Mouse (Mus musculus): ENCODE measurements at regions not wholly inside any gene's neighbourhood (a gene's known extent, or its start where the extent isn't known, plus 50 kb on each side); places are given as distances from the start of the nearest gene placed in this dataset.
"Not testable (repeated sequence)": the region's sequence is repeated elsewhere in the genome, so short reads cannot be mapped to it uniquely, and the experiment has no call there.

DNA sequence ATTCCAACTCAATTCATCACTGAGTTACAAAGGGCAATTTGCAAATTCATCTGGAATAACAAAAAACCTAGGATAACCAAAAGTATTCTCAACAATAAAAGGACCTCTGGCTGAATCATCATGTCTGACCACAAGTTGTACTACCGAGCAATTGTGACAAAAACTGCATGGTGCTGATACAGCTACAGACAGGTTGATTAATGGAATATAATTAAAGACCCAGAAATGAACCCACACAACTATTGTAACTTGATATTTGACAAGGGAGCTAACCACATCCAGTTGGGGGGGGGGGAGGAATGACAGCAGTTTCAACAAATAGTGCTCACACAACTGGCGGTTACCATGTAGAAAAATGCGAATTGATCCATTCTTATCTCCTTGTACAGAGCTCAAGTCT is 864.7 kb upstream of the Gm8797 start:
- H3K9me3 ChIP-seq (ENCODE audit: control insufficient read depth, insufficient read depth, low read depth, low read length), result no peaks in the 10 kb centered on the region
- H3K4me3 ChIP-seq (ENCODE audit: insufficient read depth in 1 of 2, low read depth in 1 of 2, low read length in 2 of 2, poor library complexity in 1 of 2, severe bottlenecking in 1 of 2), result no peak overlapping the region
- no peaks in the 10 kb centered on the region for H3K4me1 ChIP-seq (ENCODE audit: control insufficient read depth in 2 of 2, insufficient read depth in 2 of 2, low read length in 2 of 2, poor library complexity in 1 of 2)
- H3K27ac ChIP-seq (ENCODE audit: insufficient read depth, low read depth, low read length, poor library complexity, severe bottlenecking), result no peak overlapping the region
- no peak for DNase-seq (ENCODE audit: low read depth, low spot score)
- no peak overlapping the region for H3K9ac ChIP-seq (ENCODE audit: insufficient read depth, low read depth, low read length, poor library complexity, severe bottlenecking)
- TF ChIP-seq ZC3H11A (IDR thresholded peaks at IDR 0.05; ENCODE audit: borderline replicate concordance, low read depth, low read length) (no peak), ZNF384 (IDR thresholded peaks at IDR 0.05; ENCODE audit: low read depth, low read length) (no peak), CHD2 (IDR thresholded peaks at IDR 0.05; ENCODE audit: low read depth, low read length) (no peak), HCFC1 (IDR thresholded peaks at IDR 0.05; ENCODE audit: borderline replicate concordance, insufficient read depth, low read length) (no peak), MAFK (IDR thresholded peaks at IDR 0.05; ENCODE audit: insufficient read depth, low read depth, low read length) (no peak)
- in situ Hi-C loops (cut with MboI; ENCODE audit: low sequenced_read_pairs in 2 of 2, unreplicated experiment in 2 of 2), result no loop called here
- H3K36me3 ChIP-seq (ENCODE audit: control insufficient read depth, insufficient read depth, low read length, poor library complexity, severe bottlenecking), result no peaks in the 10 kb centered on the region

DNA sequence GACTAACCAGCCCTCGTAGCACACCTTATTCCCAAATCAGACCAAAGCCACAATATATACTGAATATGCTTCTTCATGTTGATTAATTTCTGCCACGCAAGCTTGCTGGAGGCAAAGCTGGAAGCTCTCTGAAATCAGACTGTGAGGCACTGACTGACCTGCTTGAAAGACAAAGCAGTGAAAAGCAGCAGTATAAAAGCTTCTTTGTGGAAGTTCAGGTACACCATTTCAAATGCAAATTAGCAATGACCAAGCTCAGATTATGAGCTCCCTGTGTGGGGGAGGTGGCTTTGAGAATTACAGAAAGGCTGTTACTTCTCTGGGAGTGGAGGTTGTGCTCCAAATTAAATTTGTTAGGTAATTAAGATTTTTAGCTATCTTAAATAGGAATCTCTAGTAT is 857.5 kb upstream of the Gm8797 start:
- Histone ChIP-seq H3K4me3 (ENCODE audit: insufficient read depth in 1 of 2, low read depth in 1 of 2, low read length in 2 of 2, poor library complexity in 1 of 2, severe bottlenecking in 1 of 2) (no peak overlapping the region), H3K27ac (ENCODE audit: insufficient read depth, low read depth, low read length, poor library complexity, severe bottlenecking) (no peak overlapping the region), H3K36me3 (ENCODE audit: control insufficient read depth, insufficient read depth, low read length, poor library complexity, severe bottlenecking) (no peaks in the 10 kb centered on the region), H3K9ac (ENCODE audit: insufficient read depth, low read depth, low read length, poor library complexity, severe bottlenecking) (no peak overlapping the region), H3K4me1 (ENCODE audit: control insufficient read depth in 2 of 2, insufficient read depth in 2 of 2, low read length in 2 of 2, poor library complexity in 1 of 2) (no peaks in the 10 kb centered on the region; a peak in 1 of 4 replicates), H3K9me3 (ENCODE audit: control insufficient read depth, insufficient read depth, low read depth, low read length) (0 out of 2 replicates have a peak, but pooled peaks cover 1% of the 10 kb centered on the region)
- peak; percentile 26 for DNase-seq (ENCODE audit: low read depth, low spot score)
- no peak for TF ChIP-seq ZNF384 (IDR thresholded peaks at IDR 0.05; ENCODE audit: low read depth, low read length)
- TF ChIP-seq ZC3H11A (IDR thresholded peaks at IDR 0.05; ENCODE audit: borderline replicate concordance, low read depth, low read length), result no peak
- TF ChIP-seq CHD2 (IDR thresholded peaks at IDR 0.05; ENCODE audit: low read depth, low read length), result no peak
- TF ChIP-seq MAFK (IDR thresholded peaks at IDR 0.05; ENCODE audit: insufficient read depth, low read depth, low read length), result no peak
- TF ChIP-seq HCFC1 (IDR thresholded peaks at IDR 0.05; ENCODE audit: borderline replicate concordance, insufficient read depth, low read length), result no peak
- in situ Hi-C loops (cut with MboI; ENCODE audit: low sequenced_read_pairs in 2 of 2, unreplicated experiment in 2 of 2), result no loop called here

DNA sequence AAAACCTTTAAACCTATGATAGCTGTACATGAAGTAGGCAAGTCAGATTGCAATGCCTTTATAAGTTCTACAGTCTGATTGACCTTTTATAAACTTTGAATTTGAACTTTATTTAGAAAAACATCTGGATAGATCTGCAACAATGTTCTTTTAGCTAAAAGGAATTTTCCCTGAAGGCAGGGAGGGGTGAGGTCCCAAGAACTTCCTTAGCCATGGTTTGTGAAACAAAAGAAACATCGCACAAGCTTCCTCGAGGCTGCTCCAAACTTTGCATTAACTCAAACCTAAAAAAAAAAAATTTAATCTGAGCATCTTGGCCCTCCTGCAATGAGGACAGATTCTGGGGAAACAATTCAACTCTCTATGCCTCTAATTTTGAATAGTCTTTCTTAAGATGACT is 854.8 kb upstream of the Gm8797 start:
- no peak overlapping the region for H3K9ac ChIP-seq (ENCODE audit: insufficient read depth, low read depth, low read length, poor library complexity, severe bottlenecking)
- in situ Hi-C loops (cut with MboI; ENCODE audit: low sequenced_read_pairs in 2 of 2, unreplicated experiment in 2 of 2), result no loop called here

DNA sequence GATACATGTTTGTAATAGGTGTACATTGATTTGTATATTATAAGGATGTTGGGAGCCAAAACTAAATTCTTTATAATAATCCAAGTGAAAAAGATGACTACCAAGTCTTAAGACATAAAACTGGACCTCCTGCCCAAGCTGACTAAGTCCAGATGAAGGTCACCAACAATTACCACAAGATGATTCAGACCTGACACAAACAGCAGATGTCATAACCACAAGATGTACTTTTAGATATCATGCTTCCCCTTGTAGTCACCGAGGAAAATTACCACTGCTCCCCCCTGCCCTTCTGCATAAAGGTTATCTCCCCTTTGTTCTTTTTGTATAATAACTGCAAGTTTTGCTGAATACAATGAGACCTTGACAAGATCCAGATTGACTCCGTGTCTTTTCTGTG is 843.0 kb upstream of the Gm8797 start:
- H3K4me3 ChIP-seq (ENCODE audit: insufficient read depth in 1 of 2, low read depth in 1 of 2, low read length in 2 of 2, poor library complexity in 1 of 2, severe bottlenecking in 1 of 2); H3K9ac ChIP-seq (ENCODE audit: insufficient read depth, low read depth, low read length, poor library complexity, severe bottlenecking); H3K9me3 ChIP-seq (ENCODE audit: control insufficient read depth, insufficient read depth, low read depth, low read length): not testable (repeated sequence)

More for the DNA sequence above, 854.8 kb upstream of the Gm8797 start:
- Histone ChIP-seq H3K4me3 (ENCODE audit: insufficient read depth in 1 of 2, low read depth in 1 of 2, low read length in 2 of 2, poor library complexity in 1 of 2, severe bottlenecking in 1 of 2) (no peak overlapping the region), H3K27ac (ENCODE audit: insufficient read depth, low read depth, low read length, poor library complexity, severe bottlenecking) (no peak overlapping the region), H3K36me3 (ENCODE audit: control insufficient read depth, insufficient read depth, low read length, poor library complexity, severe bottlenecking) (no peaks in the 10 kb centered on the region), H3K4me1 (ENCODE audit: control insufficient read depth in 2 of 2, insufficient read depth in 2 of 2, low read length in 2 of 2, poor library complexity in 1 of 2) (no peaks in the 10 kb centered on the region; a peak in 1 of 4 replicates), H3K9me3 (ENCODE audit: control insufficient read depth, insufficient read depth, low read depth, low read length) (0 out of 2 replicates have a peak, but pooled peaks cover 1% of the 10 kb centered on the region)
- TF ChIP-seq HCFC1 (IDR thresholded peaks at IDR 0.05; ENCODE audit: borderline replicate concordance, insufficient read depth, low read length) (no peak), ZNF384 (IDR thresholded peaks at IDR 0.05; ENCODE audit: low read depth, low read length) (peak; percentile 41; the same call in 1 of the 2 replicates), CHD2 (IDR thresholded peaks at IDR 0.05; ENCODE audit: low read depth, low read length) (no peak), ZC3H11A (IDR thresholded peaks at IDR 0.05; ENCODE audit: borderline replicate concordance, low read depth, low read length) (no peak), MAFK (IDR thresholded peaks at IDR 0.05; ENCODE audit: insufficient read depth, low read depth, low read length) (no peak)
- DNase-seq (ENCODE audit: low read depth, low spot score), result no peak

DNA sequence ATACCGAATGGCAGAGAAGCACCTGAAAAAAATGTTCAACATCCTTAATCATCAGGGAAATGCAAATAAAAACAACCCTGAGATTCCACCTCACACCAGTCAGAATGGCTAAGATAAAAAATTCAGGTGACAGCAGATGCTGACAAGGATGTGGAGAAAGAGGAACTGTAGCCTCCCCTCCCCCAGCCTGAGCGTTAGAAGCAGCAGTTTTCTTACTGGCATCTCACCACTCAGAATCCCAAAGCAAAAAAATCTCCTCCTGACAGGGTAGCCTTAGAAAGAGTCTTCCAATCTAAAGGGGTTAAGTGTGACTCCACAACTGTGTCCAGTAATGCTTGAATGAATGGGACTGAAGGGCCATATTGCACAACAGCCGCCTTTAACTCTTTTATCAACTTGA is 819.9 kb upstream of the Gm8797 start:
- in situ Hi-C loops (cut with MboI; ENCODE audit: low sequenced_read_pairs in 2 of 2, unreplicated experiment in 2 of 2); H3K36me3 ChIP-seq (ENCODE audit: control insufficient read depth, insufficient read depth, low read length, poor library complexity, severe bottlenecking): not testable (repeated sequence)

More for the DNA sequence above, 843.0 kb upstream of the Gm8797 start:
- DNase-seq (ENCODE audit: low read depth, low spot score); in situ Hi-C loops (cut with MboI; ENCODE audit: low sequenced_read_pairs in 2 of 2, unreplicated experiment in 2 of 2); H3K36me3 ChIP-seq (ENCODE audit: control insufficient read depth, insufficient read depth, low read length, poor library complexity, severe bottlenecking); H3K27ac ChIP-seq (ENCODE audit: insufficient read depth, low read depth, low read length, poor library complexity, severe bottlenecking); H3K4me1 ChIP-seq (ENCODE audit: control insufficient read depth in 2 of 2, insufficient read depth in 2 of 2, low read length in 2 of 2, poor library complexity in 1 of 2): not testable (repeated sequence)

More for the DNA sequence above, 819.9 kb upstream of the Gm8797 start:
- H3K27ac ChIP-seq (ENCODE audit: insufficient read depth, low read depth, low read length, poor library complexity, severe bottlenecking); DNase-seq (ENCODE audit: low read depth, low spot score); H3K4me1 ChIP-seq (ENCODE audit: control insufficient read depth in 2 of 2, insufficient read depth in 2 of 2, low read length in 2 of 2, poor library complexity in 1 of 2); H3K4me3 ChIP-seq (ENCODE audit: insufficient read depth in 1 of 2, low read depth in 1 of 2, low read length in 2 of 2, poor library complexity in 1 of 2, severe bottlenecking in 1 of 2); H3K9me3 ChIP-seq (ENCODE audit: control insufficient read depth, insufficient read depth, low read depth, low read length); H3K9ac ChIP-seq (ENCODE audit: insufficient read depth, low read depth, low read length, poor library complexity, severe bottlenecking): not testable (repeated sequence)

Data from ES-E14 (cell line).